Mouse (Mus musculus) bone marrow macrophage, adult 2 months (primary cell): ENCODE data around the gene Rab3il1. TPM values are rescaled to one million over a fixed set of nuclear protein-coding genes. Genes with fewer than 3 reads are reported as not detected.

ENCODE experiments used
- H3K27ac ChIP-seq: 2 replicates; pipeline ENCODE4 v1.5.1; 2012; ENCODE audit warnings: low read depth, low read length; ENCODE audit not compliant: insufficient read depth
- H3K4me1 ChIP-seq: 2 replicates; pipeline ENCODE4 v1.6.1; 2012; ENCODE audit warnings: low read length; ENCODE audit not compliant: control insufficient read depth, insufficient read depth
- H3K4me3 ChIP-seq: 2 replicates; pipeline ENCODE4 v1.5.1; 2012; ENCODE audit warnings: mild to moderate bottlenecking, low read length, moderate library complexity; ENCODE audit not compliant: insufficient read depth
- CTCF ChIP-seq: IDR thresholded peaks from 2 replicates; pipeline ENCODE4 v1.5.1; 2012; ENCODE audit warnings: low read depth, mild to moderate bottlenecking, low read length, moderate library complexity
- POLR2A ChIP-seq: IDR thresholded peaks from 2 replicates; pipeline ENCODE4 v1.6.1; 2012; ENCODE audit warnings: mild to moderate bottlenecking, low read depth, low read length, borderline replicate concordance
- polyA plus RNA-seq: library from polyadenylated mRNA; stranded (reverse); fragments of >200 nt; gene quantifications from 2 replicates; pipeline ENCODE4 v1.2.4, GENCODE M21; 2012; ENCODE audit not compliant: missing spikeins, insufficient read depth, insufficient read length

The Rab3il1 gene
- polyA plus RNA-seq, 1 experiment, result 178 TPM

- Histone ChIP-seq H3K4me1 (peaks cover 17% of the 10 kb centered on the region), H3K27ac (no peak overlapping the region), H3K4me3 (no peak overlapping the region)
- TF ChIP-seq CTCF (no peak), POLR2A (no peak)
Measured at GRCm38 (mm10) chr19:10038364-10038763, 36.9 kb downstream of the Rab3il1 start.

DNA sequence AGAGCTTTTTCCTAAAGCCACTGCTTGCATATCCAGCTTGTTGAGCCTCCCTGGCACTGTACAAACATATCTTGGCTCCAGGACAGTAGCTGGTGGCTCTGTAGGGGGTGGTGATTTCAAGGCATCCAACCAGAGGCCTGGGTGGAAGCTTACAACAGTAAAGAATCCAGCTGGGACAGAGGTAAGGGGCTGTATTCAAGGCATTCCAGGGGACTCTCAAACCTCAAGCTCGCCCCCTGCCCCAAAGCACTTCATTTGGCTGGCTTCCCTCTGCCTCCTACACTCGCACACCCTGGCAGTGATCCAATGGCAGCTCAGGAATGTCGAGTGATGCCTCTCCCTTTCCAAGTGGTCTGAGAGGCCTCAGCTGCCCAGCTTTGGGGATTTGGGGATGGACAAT is 37.4 kb downstream of the Rab3il1 start:
- no peak for TF ChIP-seq CTCF
- Histone ChIP-seq H3K4me3 (no peak overlapping the region), H3K4me1 (peaks cover 17% of the 10 kb centered on the region), H3K27ac (no peak overlapping the region)

DNA sequence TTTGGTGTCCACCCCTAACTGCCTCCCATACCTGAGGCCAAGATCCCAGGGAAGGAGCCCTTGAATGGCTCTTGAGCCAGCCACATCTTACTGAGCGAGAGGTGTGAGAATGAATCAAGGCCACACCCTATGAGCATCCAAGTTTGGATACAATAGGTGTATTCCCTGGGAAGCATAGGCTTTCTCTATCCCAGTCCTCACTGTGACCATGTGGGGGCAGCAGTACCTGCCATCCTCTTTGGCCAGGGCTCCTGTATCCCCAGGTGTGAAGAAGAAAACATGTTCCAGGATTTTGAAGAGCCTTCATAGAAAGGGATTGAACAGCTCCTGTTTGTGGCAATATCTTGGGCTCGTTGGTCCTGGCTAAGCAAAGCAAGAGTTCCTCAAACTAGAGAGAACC is 38.1 kb downstream of the Rab3il1 start:
- H3K4me1 ChIP-seq, result peaks cover 17% of the 10 kb centered on the region

DNA sequence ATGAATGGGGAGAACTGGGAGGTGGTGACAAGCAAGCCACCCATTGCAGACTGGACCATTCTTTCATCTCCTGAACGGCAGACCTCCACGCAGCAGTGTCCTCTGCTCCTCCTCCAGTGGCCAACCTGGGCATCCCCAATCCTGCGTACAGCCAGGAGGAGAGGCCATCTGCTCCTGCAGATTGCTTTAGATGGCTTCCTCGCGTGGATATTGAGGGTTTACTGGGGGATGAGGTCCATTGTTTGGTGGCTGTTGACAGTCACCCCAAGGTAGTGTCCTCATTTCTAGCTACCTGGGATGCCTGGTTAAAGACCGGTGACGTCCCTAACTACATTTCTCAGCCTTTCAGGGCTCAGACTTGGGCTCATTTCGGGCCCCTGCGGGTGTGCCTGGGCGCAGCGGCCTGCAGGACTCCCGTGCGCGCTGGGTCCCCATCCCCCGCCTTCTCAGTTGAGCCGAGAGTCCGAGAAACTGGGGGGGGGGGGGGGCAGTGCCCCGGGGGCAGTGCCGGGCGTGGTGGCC is 39.5 kb downstream of the Rab3il1 start:
- no peak for TF ChIP-seq POLR2A
- no peak for TF ChIP-seq CTCF
- Histone ChIP-seq H3K4me3 (peak overlapping the region; percentile 57), H3K4me1 (peaks cover 18% of the 10 kb centered on the region), H3K27ac (no peak overlapping the region)

More for the DNA sequence above, 38.1 kb downstream of the Rab3il1 start:
- no peak for TF ChIP-seq CTCF
- TF ChIP-seq POLR2A, result no peak
- H3K27ac ChIP-seq, result no peak overlapping the region
- H3K4me3 ChIP-seq, result no peak overlapping the region

DNA sequence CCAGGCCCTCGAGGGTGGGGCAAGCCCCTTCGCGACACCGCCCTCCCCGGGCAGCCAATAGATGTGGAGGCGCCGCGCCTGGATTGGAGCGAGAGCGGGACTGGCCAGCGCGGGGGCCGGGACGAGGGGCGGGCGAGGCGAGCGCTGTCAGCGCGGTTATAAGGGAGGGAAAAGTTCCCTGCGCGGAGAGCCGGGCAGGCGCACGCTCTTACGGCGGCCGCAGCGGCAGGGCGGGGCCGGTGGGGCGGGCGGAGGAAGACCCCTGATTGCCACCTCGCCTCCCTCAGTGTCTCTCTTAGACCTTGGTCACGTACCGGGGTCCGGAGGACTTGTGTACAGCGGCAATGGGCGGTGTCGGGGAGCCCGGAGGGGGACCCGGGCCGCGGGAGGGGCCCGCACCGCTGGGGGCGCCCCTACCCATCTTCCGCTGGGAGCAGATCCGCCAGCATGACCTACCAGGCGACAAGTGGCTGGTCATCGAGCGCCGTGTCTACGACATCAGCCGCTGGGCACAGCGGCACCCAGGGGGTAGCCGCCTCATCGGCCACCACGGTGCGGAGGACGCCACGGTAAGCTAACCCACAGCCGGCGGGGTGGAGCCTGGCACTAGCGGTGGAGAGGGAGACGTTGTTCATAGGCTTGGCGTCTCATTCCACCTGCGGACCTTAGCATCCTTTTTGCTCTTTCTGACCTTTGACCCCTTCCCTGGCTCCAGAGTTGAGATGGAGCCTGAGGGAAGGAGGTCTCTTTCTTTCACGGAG is 40.1 kb downstream of the Rab3il1 start, which contains the start of gene Fads3:
Fads3 (plus strand) TSS at position 182 of the 761 bp plus-strand sequence.
- no peak within 1 kb of the TSS for H3K27ac ChIP-seq
- no peak for TF ChIP-seq CTCF
- no peak for TF ChIP-seq POLR2A
- H3K4me3 ChIP-seq, result peak within 1 kb of the TSS; percentile 57
- peaks cover 22% of the 10 kb centered on the region for H3K4me1 ChIP-seq

GRCm38 (mm10) chr19:10042232-10042631 is 40.8 kb downstream of the Rab3il1 start:
- TF ChIP-seq CTCF (no peak), POLR2A (no peak)
- peak overlapping the region; percentile 57; the same call in 1 of the 2 replicates for H3K4me3 ChIP-seq
- no peak overlapping the region for H3K27ac ChIP-seq
- peaks cover 22% of the 10 kb centered on the region for H3K4me1 ChIP-seq

DNA sequence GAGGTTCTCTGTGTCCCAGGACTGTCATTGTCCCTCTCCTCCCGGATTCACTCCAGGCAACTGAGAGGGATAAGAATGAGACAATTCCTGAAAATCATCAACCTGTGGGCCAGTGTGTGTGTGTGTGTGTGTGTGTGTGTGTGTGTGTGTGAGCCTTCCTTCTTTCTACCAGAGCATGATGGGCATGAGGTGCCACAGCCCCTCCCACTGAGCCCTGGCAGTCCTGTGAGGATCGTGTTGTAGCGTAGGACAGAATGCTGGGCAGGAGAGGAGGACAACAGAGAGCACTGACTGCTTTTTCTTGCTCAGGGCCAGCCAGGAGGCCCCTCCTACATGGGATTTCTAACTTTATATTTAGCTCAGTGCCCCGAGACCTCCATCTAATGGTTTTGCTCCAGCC is 41.3 kb downstream of the Rab3il1 start:
- H3K27ac ChIP-seq, result no peak overlapping the region
- H3K4me1 ChIP-seq, result peaks cover 20% of the 10 kb centered on the region
- no peak for TF ChIP-seq CTCF
- no peak overlapping the region for H3K4me3 ChIP-seq

GRCm38 (mm10) chr19:10043643-10044042 is 42.2 kb downstream of the Rab3il1 start:
- no peak overlapping the region for H3K27ac ChIP-seq
- H3K4me3 ChIP-seq, result no peak overlapping the region
- TF ChIP-seq POLR2A (no peak), CTCF (no peak)
- peaks cover 20% of the 10 kb centered on the region for H3K4me1 ChIP-seq

DNA sequence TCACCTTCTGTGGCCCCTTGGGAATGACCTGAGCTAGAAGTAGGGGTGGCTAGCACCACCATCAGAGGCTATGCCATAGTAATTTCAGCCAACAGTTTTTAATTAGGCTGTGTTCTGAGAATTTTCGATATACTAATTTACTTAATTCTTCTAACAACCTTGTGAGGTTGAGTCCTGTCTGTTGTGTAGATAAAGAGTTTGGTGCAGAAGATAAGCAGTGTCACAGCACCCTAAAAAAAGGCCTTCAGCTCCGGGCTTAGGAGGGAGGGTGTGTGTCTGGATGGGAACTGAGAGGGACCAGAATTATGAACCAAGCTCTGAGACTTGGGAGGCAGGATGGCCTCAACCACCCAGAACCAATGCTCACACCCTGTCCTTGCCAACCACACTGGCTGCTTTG is 44.2 kb downstream of the Rab3il1 start:
- no peak overlapping the region for H3K4me3 ChIP-seq
- no peak overlapping the region for H3K27ac ChIP-seq
- peaks cover 27% of the 10 kb centered on the region for H3K4me1 ChIP-seq
- TF ChIP-seq POLR2A, result no peak
- no peak for TF ChIP-seq CTCF

- Histone ChIP-seq H3K27ac (no peak overlapping the region), H3K4me1 (peaks cover 25% of the 10 kb centered on the region), H3K4me3 (no peak overlapping the region)
- TF ChIP-seq CTCF (no peak), POLR2A (no peak)
Measured at GRCm38 (mm10) chr19:10046346-10046745, 44.9 kb downstream of the Rab3il1 start.
